Mouse (Mus musculus) olfactory bulb, adult 2 months (tissue): ENCODE results near the gene Letm1. TPM values are rescaled to one million over a fixed set of nuclear protein-coding genes. Genes with fewer than 3 reads are reported as not detected.

Experiments
- H3K27ac ChIP-seq: fragments of 200-500 bp; 2 replicates; pipeline ENCODE4 v1.5.1; 2012; ENCODE audit warnings: low read depth, low read length; ENCODE audit not compliant: insufficient read depth
- H3K4me1 ChIP-seq: fragments of 200-500 bp; 2 replicates; pipeline ENCODE4 v1.6.1; 2012; ENCODE audit warnings: low read length; ENCODE audit not compliant: control insufficient read depth, insufficient read depth
- H3K4me3 ChIP-seq: fragments of 200-500 bp; 2 replicates; pipeline ENCODE4 v1.5.1; 2012; ENCODE audit warnings: mild to moderate bottlenecking, low read depth, low read length, moderate library complexity; ENCODE audit not compliant: insufficient read depth
- CTCF ChIP-seq: fragments of 200-500 bp; IDR thresholded peaks from 2 replicates; pipeline ENCODE4 v1.5.1; 2012; ENCODE audit warnings: low read depth, mild to moderate bottlenecking, low read length, moderate library complexity; ENCODE audit not compliant: insufficient read depth
- POLR2A ChIP-seq: fragments of 200-500 bp; IDR thresholded peaks from 2 replicates; pipeline ENCODE4 v1.6.1; 2012; ENCODE audit warnings: mild to moderate bottlenecking, low read depth, low read length, moderate library complexity; ENCODE audit not compliant: insufficient read depth
- WGBS: fragments of 180-500 bp; shearing (Covaris S2); methylation state at CpG from one replicate; pipeline ENCODE4 v1.1.7; 2018; 5-methylcytosine and 5-hydroxymethylcytosine counted together
- polyA plus RNA-seq: library from polyadenylated mRNA; stranded (reverse); fragments of >200 nt; gene quantifications from 2 replicates; pipeline ENCODE4 v1.2.4, GENCODE M21; 2012; ENCODE audit warnings: low replicate concordance; ENCODE audit not compliant: missing spikeins, insufficient read depth, insufficient read length

The Letm1 gene
- polyA plus RNA-seq, 1 experiment = not detected

- Histone ChIP-seq H3K4me3 (peak overlapping the region; percentile 50), H3K4me1 (peaks cover 23% of the 10 kb centered on the region)
- 5% methylated on average over 70 of the region's 71 CpGs for WGBS
Measured at GRCm38 (mm10) chr5:33694848-33695717, 87.5 kb downstream of the Letm1 start.

GRCm38 (mm10) chr5:33694461-33694847 is 88.2 kb downstream of the Letm1 start:
- H3K4me1 ChIP-seq = peaks cover 28% of the 10 kb centered on the region
- 86% methylated on average over 9 of the region's 9 CpGs for WGBS
- no peak for TF ChIP-seq POLR2A
- no peak for TF ChIP-seq CTCF
- H3K4me3 ChIP-seq = no peak overlapping the region
- no peak overlapping the region for H3K27ac ChIP-seq

More at GRCm38 (mm10) chr5:33694848-33695717, 87.5 kb downstream of the Letm1 start:
- TF ChIP-seq CTCF = no peak
- no peak for TF ChIP-seq POLR2A
- H3K27ac ChIP-seq = no peak overlapping the region

- Histone ChIP-seq H3K4me1 (peaks cover 22% of the 10 kb centered on the region), H3K27ac (no peak overlapping the region), H3K4me3 (no peak overlapping the region)
- WGBS = 41% methylated on average over 24 of the region's 24 CpGs
- TF ChIP-seq CTCF (no peak), POLR2A (no peak)
Measured at GRCm38 (mm10) chr5:33692393-33692792, 90.2 kb downstream of the Letm1 start.

GRCm38 (mm10) chr5:33689852-33690645 is 92.6 kb downstream of the Letm1 start:
- WGBS = 70% methylated on average over 11 of the region's 11 CpGs
- TF ChIP-seq POLR2A (no peak), CTCF (no peak)
- Histone ChIP-seq H3K4me3 (no peak overlapping the region), H3K27ac (no peak overlapping the region), H3K4me1 (peaks cover 19% of the 10 kb centered on the region)

Other genes with a start within 250 kb of the Letm1 start
- gene Fam53a, start 153.2 kb downstream of the Letm1 start, polyA plus RNA-seq = not detected in 2 replicates
- not detected in 2 replicates for gene Gm9903, start 152.9 kb downstream of the Letm1 start, polyA plus RNA-seq
- gene Slbp, start 130.2 kb downstream of the Letm1 start, polyA plus RNA-seq = not detected in 2 replicates
- gene Tacc3, start 124.7 kb downstream of the Letm1 start, polyA plus RNA-seq = not detected in 2 replicates
- gene Tmem129, start 124.4 kb downstream of the Letm1 start, polyA plus RNA-seq = not detected in 2 replicates
- not detected in 2 replicates for gene Fgfr3, start 61.1 kb downstream of the Letm1 start, polyA plus RNA-seq
- 362 and 366 TPM in 2 replicates for gene Nsd2, start 37.9 kb upstream of the Letm1 start, polyA plus RNA-seq
- not detected in 2 replicates for gene Nelfa, start 153.6 kb upstream of the Letm1 start, polyA plus RNA-seq
- not detected in 2 replicates for gene Gm1673, start 200.6 kb upstream of the Letm1 start, polyA plus RNA-seq
- 93.3 TPM in 1 of 2 replicates, not detected in the other for gene Nat8l, start 213.2 kb upstream of the Letm1 start, polyA plus RNA-seq